Mouse (Mus musculus): Measurements from ENCODE around the gene Arl14.
"Not testable (repeated sequence)": the region's sequence is repeated elsewhere in the genome, so short reads cannot be mapped to it uniquely, and the experiment has no call there.

The Arl14 gene

GRCm38 (mm10) chr3:69213465-69213864, 8.8 kb upstream of the Arl14 start:
- DNase-seq (ENCODE audit: low spot score): no peak

- no peak for DNase-seq (ENCODE audit: low spot score)
Observed at GRCm38 (mm10) chr3:69214566-69214965, 7.7 kb upstream of the Arl14 start.

GRCm38 (mm10) chr3:69222502-69222900, 282 bp downstream of the Arl14 start:
- DNase-seq (ENCODE audit: low spot score): no peak

GRCm38 (mm10) chr3:69222987-69223386, 768 bp downstream of the Arl14 start:
- DNase-seq (ENCODE audit: low spot score): no peak

- no peak for DNase-seq (ENCODE audit: low spot score)
Observed at GRCm38 (mm10) chr3:69223666-69224065, 1.4 kb downstream of the Arl14 start.

GRCm38 (mm10) chr3:69225019-69225418, 2.8 kb downstream of the Arl14 start:
- DNase-seq (ENCODE audit: low spot score): no peak

GRCm38 (mm10) chr3:69226496-69226895, 4.3 kb downstream of the Arl14 start:
- DNase-seq (ENCODE audit: low spot score): no peak

GRCm38 (mm10) chr3:69228002-69228401, 5.8 kb downstream of the Arl14 start:
- DNase-seq (ENCODE audit: low spot score): no peak

- DNase-seq (ENCODE audit: low spot score): no peak
Observed at GRCm38 (mm10) chr3:69231522-69232138, 9.4 kb downstream of the Arl14 start.

- not testable (repeated sequence) for DNase-seq (ENCODE audit: low spot score)
Observed at GRCm38 (mm10) chr3:69233552-69234189, 11.5 kb downstream of the Arl14 start.

- no peak for DNase-seq (ENCODE audit: low spot score)
Observed at GRCm38 (mm10) chr3:69234525-69234924, 12.3 kb downstream of the Arl14 start.

- no peak for DNase-seq (ENCODE audit: low spot score)
Observed at GRCm38 (mm10) chr3:69235806-69236205, 13.6 kb downstream of the Arl14 start.

- no peak for DNase-seq (ENCODE audit: low spot score)
Observed at GRCm38 (mm10) chr3:69236491-69236890, 14.3 kb downstream of the Arl14 start.

- peak; percentile 18 for DNase-seq (ENCODE audit: low spot score)
Observed at GRCm38 (mm10) chr3:69238141-69238851, 16.1 kb downstream of the Arl14 start.

GRCm38 (mm10) chr3:69239246-69239645, 17.0 kb downstream of the Arl14 start:
- DNase-seq (ENCODE audit: low spot score): no peak

GRCm38 (mm10) chr3:69241020-69241419, 18.8 kb downstream of the Arl14 start:
- DNase-seq (ENCODE audit: low spot score): no peak

GRCm38 (mm10) chr3:69253096-69253866, 31.1 kb downstream of the Arl14 start:
- no peak for DNase-seq (ENCODE audit: low spot score)

- no peak for DNase-seq (ENCODE audit: low spot score)
Observed at GRCm38 (mm10) chr3:69254676-69255075, 32.5 kb downstream of the Arl14 start.

- no peak for DNase-seq (ENCODE audit: low spot score)
Observed at GRCm38 (mm10) chr3:69257049-69257699, 35.0 kb downstream of the Arl14 start.

GRCm38 (mm10) chr3:69263010-69263643, 40.9 kb downstream of the Arl14 start:
- DNase-seq (ENCODE audit: low spot score): no peak

GRCm38 (mm10) chr3:69264299-69264698, 42.1 kb downstream of the Arl14 start:
- DNase-seq (ENCODE audit: low spot score): not testable (repeated sequence)

Data from left cerebral cortex, adult 11 months (tissue).